Mouse (Mus musculus) megakaryocyte, embryonic 14.5 days (primary cell): Measurements from ENCODE around the gene Ccdc134. TPM values are rescaled to one million over a fixed set of nuclear protein-coding genes. Genes with fewer than 3 reads are reported as not detected.
A peak's percentile ranks its signal among the peaks of the same experiment; 100 is the strongest.

Experiments used
- H3K27me3 ChIP-seq: replicated peaks from 2 replicates; pipeline ENCODE3; 2012; ENCODE audit warnings: inconsistent platforms
- H3K36me3 ChIP-seq: replicated peaks from 2 replicates; pipeline ENCODE3; 2012; ENCODE audit warnings: low read length, inconsistent platforms, mixed read lengths
- H3K4me1 ChIP-seq: 2 replicates; pipeline ENCODE4 v1.6.1; 2012; ENCODE audit warnings: inconsistent platforms
- H3K4me3 ChIP-seq: replicated peaks from 2 replicates; pipeline ENCODE3; 2012; ENCODE audit warnings: moderate library complexity, mild to moderate bottlenecking, inconsistent platforms
- H3K9me3 ChIP-seq: 2 replicates; pipeline ENCODE4 v1.6.1; 2012; ENCODE audit warnings: inconsistent platforms
- FLI1 ChIP-seq: IDR thresholded peaks from 2 replicates; pipeline ENCODE4 v1.6.1; 2012; ENCODE audit warnings: low read length, inconsistent platforms, mixed read lengths
- GATA1 ChIP-seq: IDR thresholded peaks from 3 replicates; pipeline ENCODE4 v1.6.1; 2012; ENCODE audit warnings: mixed read lengths, low read length, inconsistent platforms, borderline replicate concordance
- polyA plus RNA-seq: library from polyadenylated mRNA; stranded (reverse); fragments of >175 nt; gene quantifications from 2 replicates; pipeline ENCODE4 v1.2.3, GENCODE M21; 2012; ENCODE audit warnings: low replicate concordance; ENCODE audit not compliant: insufficient read depth

The Ccdc134 gene
- polyA plus RNA-seq, 1 experiment: 4.1 TPM

- Histone ChIP-seq H3K36me3 (peaks cover 31% of the 10 kb centered on the region), H3K27me3 (peaks cover 9% of the 10 kb centered on the region), H3K9me3 (no peaks in the 10 kb centered on the region), H3K4me3 (peak overlapping the region; percentile 95), H3K4me1 (peaks cover 71% of the 10 kb centered on the region)
- TF ChIP-seq FLI1: no peak
These were observed 676 bp downstream of the Ccdc134 start for GRCm38 (mm10) chr15:82128398-82128797.

- Histone ChIP-seq H3K27me3 (no peaks in the 10 kb centered on the region), H3K4me3 (peak overlapping the region; percentile 54), H3K36me3 (peaks cover 53% of the 10 kb centered on the region), H3K4me1 (peaks cover 71% of the 10 kb centered on the region), H3K9me3 (no peaks in the 10 kb centered on the region)
- TF ChIP-seq GATA1 (no peak), FLI1 (no peak)
These were observed 2.9 kb downstream of the Ccdc134 start for GRCm38 (mm10) chr15:82130599-82130998.

- H3K27me3 ChIP-seq: no peaks in the 10 kb centered on the region
- H3K36me3 ChIP-seq: peaks cover 85% of the 10 kb centered on the region
- H3K4me1 ChIP-seq: peaks cover 61% of the 10 kb centered on the region
- no peak for TF ChIP-seq FLI1
- no peak for TF ChIP-seq GATA1
- no peak overlapping the region for H3K4me3 ChIP-seq
- no peaks in the 10 kb centered on the region for H3K9me3 ChIP-seq
These were observed 7.7 kb downstream of the Ccdc134 start for GRCm38 (mm10) chr15:82135372-82135771.

- TF ChIP-seq FLI1 (no peak), GATA1 (no peak)
- peaks cover 61% of the 10 kb centered on the region for H3K4me1 ChIP-seq
- H3K36me3 ChIP-seq: peaks cover 80% of the 10 kb centered on the region
- no peaks in the 10 kb centered on the region for H3K9me3 ChIP-seq
- H3K27me3 ChIP-seq: no peaks in the 10 kb centered on the region
- no peak overlapping the region for H3K4me3 ChIP-seq
These were observed 10.8 kb downstream of the Ccdc134 start for GRCm38 (mm10) chr15:82138565-82138964.

GRCm38 (mm10) chr15:82139196-82139595 is 11.5 kb downstream of the Ccdc134 start:
- Histone ChIP-seq H3K4me3 (no peak overlapping the region), H3K9me3 (no peaks in the 10 kb centered on the region), H3K4me1 (peaks cover 62% of the 10 kb centered on the region), H3K27me3 (no peaks in the 10 kb centered on the region), H3K36me3 (peaks cover 78% of the 10 kb centered on the region)
- TF ChIP-seq FLI1: no peak
- no peak for TF ChIP-seq GATA1

GRCm38 (mm10) chr15:82140355-82140754 is 12.6 kb downstream of the Ccdc134 start:
- no peak overlapping the region for H3K4me3 ChIP-seq
- TF ChIP-seq FLI1 (no peak), GATA1 (no peak)
- H3K9me3 ChIP-seq: no peaks in the 10 kb centered on the region
- H3K36me3 ChIP-seq: peaks cover 68% of the 10 kb centered on the region
- peaks cover 62% of the 10 kb centered on the region for H3K4me1 ChIP-seq
- H3K27me3 ChIP-seq: no peaks in the 10 kb centered on the region

GRCm38 (mm10) chr15:82144157-82144556 is 16.4 kb downstream of the Ccdc134 start:
- H3K4me1 ChIP-seq: peaks cover 66% of the 10 kb centered on the region
- TF ChIP-seq FLI1 (no peak), GATA1 (no peak)
- H3K27me3 ChIP-seq: no peaks in the 10 kb centered on the region
- H3K9me3 ChIP-seq: no peaks in the 10 kb centered on the region
- H3K4me3 ChIP-seq: no peak overlapping the region
- peaks cover 41% of the 10 kb centered on the region for H3K36me3 ChIP-seq

- no peak for TF ChIP-seq FLI1
- H3K9me3 ChIP-seq: no peaks in the 10 kb centered on the region
- H3K4me1 ChIP-seq: peaks cover 68% of the 10 kb centered on the region
- no peaks in the 10 kb centered on the region for H3K27me3 ChIP-seq
- peak overlapping the region; percentile 33 for H3K4me3 ChIP-seq
- peaks cover 41% of the 10 kb centered on the region for H3K36me3 ChIP-seq
These were observed 17.7 kb downstream of the Ccdc134 start for GRCm38 (mm10) chr15:82145408-82145807.

- Histone ChIP-seq H3K9me3 (no peaks in the 10 kb centered on the region), H3K27me3 (no peaks in the 10 kb centered on the region), H3K36me3 (peaks cover 39% of the 10 kb centered on the region), H3K4me3 (peak overlapping the region; percentile 99), H3K4me1 (peaks cover 68% of the 10 kb centered on the region)
- TF ChIP-seq FLI1: 0 out of 2 replicates have a peak, but pooled peaks have one; percentile 16
- TF ChIP-seq GATA1: peak; percentile 66; the same call in 1 of the 3 replicates
These were observed 18.4 kb downstream of the Ccdc134 start for GRCm38 (mm10) chr15:82145851-82146769.

GRCm38 (mm10) chr15:82146770-82147610 is 19.3 kb downstream of the Ccdc134 start, which contains the start of gene Srebf2:
Srebf2 (plus strand) TSS chr15:82147181.
- Histone ChIP-seq H3K27me3 (no peaks in the 10 kb centered on the region), H3K9me3 (no peaks in the 10 kb centered on the region), H3K4me1 (peaks cover 67% of the 10 kb centered on the region), H3K36me3 (peaks cover 38% of the 10 kb centered on the region), H3K4me3 (peak within 1 kb of the TSS; percentile 99)
- TF ChIP-seq GATA1: no peak
- TF ChIP-seq FLI1: no peak
